24 mouse cellular contexts compared by ENCODE assay signal in the genomic region with DNA sequence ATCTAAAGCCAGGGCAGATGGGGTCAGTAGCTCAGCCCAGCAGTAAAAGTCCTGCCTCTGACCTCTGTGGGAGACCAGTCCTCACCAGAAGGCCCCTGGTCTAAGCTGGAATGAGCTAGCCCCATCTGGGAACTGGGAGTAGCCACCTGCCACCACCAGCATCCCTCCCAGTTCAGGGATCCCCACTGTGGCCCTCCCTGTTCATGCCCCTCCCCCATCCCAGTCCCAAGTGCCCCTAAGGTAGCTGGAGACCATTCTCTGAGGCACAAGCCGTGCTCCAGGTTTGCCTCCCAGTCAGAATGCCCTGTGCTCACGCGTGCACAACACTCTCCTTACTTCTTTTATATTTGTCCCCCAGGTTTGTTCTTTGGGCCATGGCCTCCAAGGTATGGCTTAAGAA. TPM values are rescaled to one million over a fixed set of nuclear protein-coding genes. Genes with fewer than 3 reads are reported as not detected.
"Had no signal": no experiment of that assay in that cellular context is flagged by ENCODE, and none has a peak within 500 bp of the region (broad histone marks: within the 10 kb centered on the region; RNA-seq: fewer than 3 reads in every experiment).

No protein-coding gene starts in this region.

- H3K36me3 ChIP-seq: limb, embryonic 12.5 days; limb, embryonic 15.5 days; lung, embryonic 15.5 days had no signal

- ATAC-seq: midbrain, embryonic 15.5 days had no signal

- H3K4me2 ChIP-seq: limb, embryonic 12.5 days; limb, embryonic 15.5 days; midbrain, embryonic 12.5 days; midbrain, embryonic 15.5 days; neural tube, embryonic 13.5 days had no signal

- H3K4me3 ChIP-seq: left cerebral cortex, adult 2 months; limb, embryonic 12.5 days; limb, embryonic 15.5 days; lung, embryonic 15.5 days; midbrain, embryonic 12.5 days; midbrain, embryonic 15.5 days; myocyte; neural tube, embryonic 13.5 days had no signal

- H3K27me3 ChIP-seq: limb, embryonic 15.5 days; midbrain, embryonic 12.5 days; midbrain, embryonic 15.5 days; neural tube, embryonic 13.5 days had no signal

- DNase-seq: kidney, adult 18-20 months; kidney, postnatal 10 days; layer of hippocampus, postnatal 36 days; lung, adult 18-20 months; lung, postnatal 10 days; lung, postnatal 36 days; right cerebral cortex, adult 18-20 months; right cerebral cortex, postnatal 14 days; right cerebral cortex, postnatal 4 days; thymus, adult 2 months; thymus, postnatal 14 days had no signal

- H3K9me3 ChIP-seq: limb, embryonic 15.5 days; lung, embryonic 15.5 days; midbrain, embryonic 12.5 days; midbrain, embryonic 15.5 days; neural tube, embryonic 13.5 days had no signal

- H3K9ac ChIP-seq: limb, embryonic 12.5 days; limb, embryonic 15.5 days; liver, embryonic 14.5 days; lung, embryonic 15.5 days; midbrain, embryonic 12.5 days; midbrain, embryonic 15.5 days; neural tube, embryonic 13.5 days had no signal

- H3K27ac ChIP-seq: left cerebral cortex, adult 2 months; limb, embryonic 12.5 days; limb, embryonic 15.5 days; liver, embryonic 14.5 days; midbrain, embryonic 12.5 days; midbrain, embryonic 15.5 days; neural tube, embryonic 13.5 days; stomach, postnatal 0 days had no signal

RNA-seq across cellular contexts. Expression of a gene that starts 12.9 kb away (rescaled TPM):
- total RNA-seq: layer of hippocampus, postnatal 36 days; left cerebral cortex, adult 2 months; left cerebral cortex, postnatal 10 days; megakaryocyte-erythroid progenitor cell, adult 5-6 weeks; monocyte, adult 5-6 weeks had no signal
- polyA plus RNA-seq: thymus, adult 2 months had no signal
